Mouse (Mus musculus) midbrain, embryonic 16.5 days (tissue): ENCODE data around the gene Hmx3. TPM values are rescaled to one million over a fixed set of nuclear protein-coding genes. Genes with fewer than 3 reads are reported as not detected.

Source experiments
- ATAC-seq: fragments of 200-750 bp; cut with Nextera tagmentation; 2 replicates; pipeline ENCODE4 v1.8.0; 2017; ENCODE audit warnings: moderate TSS enrichment
- H3K27ac ChIP-seq: fragments of 300-500 bp; sonication (generic); 2 replicates; pipeline ENCODE4 v1.5.1; 2014; ENCODE audit warnings: mild to moderate bottlenecking, low read length, mixed read lengths
- H3K27me3 ChIP-seq: fragments of 300-500 bp; sonication (generic); 2 replicates; pipeline ENCODE4 v1.6.1; 2014; ENCODE audit warnings: low read depth, low read length, mixed read lengths; ENCODE audit not compliant: control insufficient read depth, insufficient read depth
- H3K36me3 ChIP-seq: fragments of 300-500 bp; sonication (generic); 2 replicates; pipeline ENCODE4 v1.6.1; 2014; ENCODE audit warnings: mild to moderate bottlenecking, low read length, moderate library complexity, mixed read lengths; ENCODE audit not compliant: control insufficient read depth, insufficient read depth
- H3K4me1 ChIP-seq: fragments of 300-500 bp; sonication (generic); 2 replicates; pipeline ENCODE4 v1.6.1; 2014; ENCODE audit warnings: mild to moderate bottlenecking, low read length, mixed read lengths; ENCODE audit not compliant: control insufficient read depth, insufficient read depth
- H3K4me2 ChIP-seq: fragments of 300-500 bp; sonication (generic); 2 replicates; pipeline ENCODE4 v1.6.1; 2014; ENCODE audit warnings: mild to moderate bottlenecking, low read length, mixed read lengths
- H3K4me3 ChIP-seq: fragments of 300-500 bp; sonication (generic); 2 replicates; pipeline ENCODE4 v1.5.1; 2014; ENCODE audit warnings: low read depth, mild to moderate bottlenecking, low read length, moderate library complexity, mixed read lengths
- H3K9ac ChIP-seq: fragments of 300-500 bp; sonication (generic); 2 replicates; pipeline ENCODE4 v1.6.1; 2014; ENCODE audit warnings: low read depth, low read length, mixed read lengths
- H3K9me3 ChIP-seq: fragments of 300-500 bp; sonication (generic); replicated peaks from 2 replicates; pipeline ENCODE4 v1.6.1; 2014; ENCODE audit warnings: mild to moderate bottlenecking, low read length, mixed read lengths; ENCODE audit not compliant: control insufficient read depth, poor library complexity, severe bottlenecking
- WGBS: fragments of 180-500 bp; shearing (Covaris S2); extraction: QIAGEN DNeasy Blood & Tissue Kit; methylation state at CpG from one replicate; pipeline ENCODE4 v1.1.7; 2014; 5-methylcytosine and 5-hydroxymethylcytosine counted together
- polyA plus RNA-seq: library from polyadenylated mRNA; unstranded; fragments of >200 nt; fragmentation: Nextera tagmentation; extraction: Ambion mirVana; gene quantifications from 2 replicates; pipeline ENCODE4 v1.2.1, GENCODE M21; 2015

The Hmx3 gene
- polyA plus RNA-seq, result 0.20 and 0.85 TPM in 2 replicates

GRCm38 (mm10) chr7:131542115-131542871 is at the start of gene Hmx3:
Gene Hmx3 (plus strand): TSS chr7:131542867.
- Histone ChIP-seq H3K27me3 (peaks cover 67% of the 10 kb centered on the region), H3K27ac (no peak within 1 kb of the TSS), H3K4me1 (peaks cover 8% of the 10 kb centered on the region), H3K4me3 (peak within 1 kb of the TSS; percentile 27), H3K9ac (peak within 1 kb of the TSS; percentile 30; the same call in 1 of the 2 replicates), H3K4me2 (peak within 1 kb of the TSS; percentile 46), H3K9me3 (no peaks in the 10 kb centered on the region), H3K36me3 (no peaks in the 10 kb centered on the region)
- under 1% methylated on average over 65 of the region's 65 CpGs for WGBS
- ATAC-seq, result no peak; the same call in 1 of the 2 replicates

- no peak overlapping the region for H3K4me2 ChIP-seq
- 82% methylated on average over 2 of the region's 2 CpGs for WGBS
Observed at GRCm38 (mm10) chr7:131503739-131504138, 38.9 kb upstream of the Hmx3 start.

GRCm38 (mm10) chr7:131539979-131540378 is 2.7 kb upstream of the Hmx3 start:
- WGBS, result 2% methylated on average over 7 of the region's 7 CpGs
- Histone ChIP-seq H3K4me1 (peaks cover 8% of the 10 kb centered on the region), H3K27me3 (peaks cover 57% of the 10 kb centered on the region), H3K4me2 (no peak overlapping the region), H3K27ac (no peak overlapping the region), H3K4me3 (no peak overlapping the region), H3K9ac (no peak overlapping the region), H3K36me3 (no peaks in the 10 kb centered on the region), H3K9me3 (no peaks in the 10 kb centered on the region)
- ATAC-seq, result peak; percentile 62; the same call in 1 of the 2 replicates

More at GRCm38 (mm10) chr7:131503739-131504138, 38.9 kb upstream of the Hmx3 start:
- H3K36me3 ChIP-seq, result no peaks in the 10 kb centered on the region
- H3K27ac ChIP-seq, result no peak overlapping the region
- H3K4me3 ChIP-seq, result no peak overlapping the region
- H3K9ac ChIP-seq, result no peak overlapping the region
- no peak for ATAC-seq
- no peaks in the 10 kb centered on the region for H3K27me3 ChIP-seq
- H3K9me3 ChIP-seq, result no peaks in the 10 kb centered on the region
- H3K4me1 ChIP-seq, result no peaks in the 10 kb centered on the region

- H3K4me3 ChIP-seq, result peak overlapping the region; percentile 27
- peaks cover 8% of the 10 kb centered on the region for H3K4me1 ChIP-seq
- H3K9me3 ChIP-seq, result no peaks in the 10 kb centered on the region
- H3K27ac ChIP-seq, result no peak overlapping the region
- WGBS, result under 1% methylated on average over 41 of the region's 41 CpGs
- no peak overlapping the region for H3K9ac ChIP-seq
- H3K4me2 ChIP-seq, result peak overlapping the region; percentile 46
- H3K27me3 ChIP-seq, result peaks cover 66% of the 10 kb centered on the region
- H3K36me3 ChIP-seq, result no peaks in the 10 kb centered on the region
- no peak for ATAC-seq
Observed at GRCm38 (mm10) chr7:131541184-131542114, 1.2 kb upstream of the Hmx3 start.

- no peak for ATAC-seq
- under 1% methylated on average over 63 of the region's 71 CpGs for whole genome bisulfite sequencing
- no peaks in the 10 kb centered on the region for H3K36me3 ChIP-seq
- H3K9me3 ChIP-seq, result no peaks in the 10 kb centered on the region
- peak overlapping the region; percentile 27 for H3K4me3 ChIP-seq
- H3K9ac ChIP-seq, result peak overlapping the region; percentile 30; the same call in 1 of the 2 replicates
- H3K4me1 ChIP-seq, result peaks cover 8% of the 10 kb centered on the region
- no peak overlapping the region for H3K27ac ChIP-seq
- peaks cover 67% of the 10 kb centered on the region for H3K27me3 ChIP-seq
- peak overlapping the region; percentile 46 for H3K4me2 ChIP-seq
Observed at GRCm38 (mm10) chr7:131542872-131543622, 380 bp downstream of the Hmx3 start.

- WGBS, result under 1% methylated on average over 75 of the region's 75 CpGs
- Histone ChIP-seq H3K36me3 (no peaks in the 10 kb centered on the region), H3K4me2 (no peak overlapping the region), H3K4me1 (peaks cover 8% of the 10 kb centered on the region), H3K27me3 (peaks cover 66% of the 10 kb centered on the region), H3K9me3 (no peaks in the 10 kb centered on the region), H3K9ac (no peak overlapping the region), H3K27ac (no peak overlapping the region), H3K4me3 (peak overlapping the region; percentile 27)
- no peak for ATAC-seq
Observed at GRCm38 (mm10) chr7:131543623-131544481, 1.2 kb downstream of the Hmx3 start.

GRCm38 (mm10) chr7:131544871-131545270 is 2.2 kb downstream of the Hmx3 start:
- no peak overlapping the region for H3K9ac ChIP-seq
- no peak for ATAC-seq
- no peak overlapping the region for H3K27ac ChIP-seq
- H3K4me3 ChIP-seq, result no peak overlapping the region
- 1% methylated on average over 5 of the region's 5 CpGs for WGBS
- H3K4me2 ChIP-seq, result no peak overlapping the region
- H3K4me1 ChIP-seq, result peaks cover 8% of the 10 kb centered on the region
- peaks cover 65% of the 10 kb centered on the region for H3K27me3 ChIP-seq
- no peaks in the 10 kb centered on the region for H3K36me3 ChIP-seq
- H3K9me3 ChIP-seq, result no peaks in the 10 kb centered on the region
